ENCODE assay signal across 8 mouse cellular contexts in genomic region chr11:69073951-69074775, GRCm38 (mm10). TPM values are rescaled to one million over a fixed set of nuclear protein-coding genes. Genes with fewer than 3 reads are reported as not detected.
DNase-seq lines count a peak whose midpoint lies in the region; ATAC-seq and TF ChIP-seq lines count a peak whose summit lies in the region.

No protein-coding gene starts in this region.

- TF ChIP-seq CTCF in kidney, postnatal 0 days (IDR thresholded peaks at IDR 0.05; ENCODE audit: low read depth) = no peak
- no peak for TF ChIP-seq CTCF in cortical plate, adult 2 months (IDR thresholded peaks at IDR 0.05; ENCODE audit: extremely low read depth, insufficient read depth, low read length)
- TF ChIP-seq CTCF in hindbrain, postnatal 0 days (IDR thresholded peaks at IDR 0.05; ENCODE audit: low read depth) = no peak

- TF ChIP-seq POLR2A in cortical plate, adult 2 months (IDR thresholded peaks at IDR 0.05; ENCODE audit: extremely low read depth, insufficient read depth, low read length) = no peak

- no peak for DNase-seq in kidney, postnatal 0 days (ENCODE audit: low spot score)
- DNase-seq in kidney, adult 9 months = no peak
- DNase-seq in hindbrain, postnatal 0 days (ENCODE audit: low spot score) = no peak
- DNase-seq in thymus, postnatal 10 days (ENCODE audit: low spot score in 2 of 2) = no peak
- no peak for DNase-seq in cerebellum, adult 8-10 months
- DNase-seq in layer of hippocampus, adult 11-12 months (ENCODE audit: low spot score) = no peak

- H3K27ac ChIP-seq in kidney, postnatal 0 days = peak overlapping the region; percentile 80; the same call in 1 of the 2 replicates
- H3K27ac ChIP-seq in cortical plate, adult 2 months (ENCODE audit: insufficient read depth, low read length) = peak overlapping the region; percentile 58; the same call in 1 of the 2 replicates
- H3K27ac ChIP-seq in hindbrain, postnatal 0 days = peak overlapping the region; percentile 97; the same call in 1 of the 2 replicates
- H3K27ac ChIP-seq in neural tube, embryonic 12.5 days = no peak overlapping the region

- no peak for ATAC-seq in kidney, postnatal 0 days (replicated peaks; ENCODE audit: low FRiP score, low read depth)
- no peak for ATAC-seq in hindbrain, postnatal 0 days
- ATAC-seq in neural tube, embryonic 12.5 days (ENCODE audit: low FRiP score, low read depth) = no peak

- 39% methylated on average over 6 of the region's 6 CpGs for WGBS in kidney, postnatal 0 days
- WGBS in hindbrain, postnatal 0 days = 35% methylated on average over 6 of the region's 6 CpGs
- 36% methylated on average over 6 of the region's 6 CpGs for WGBS in neural tube, embryonic 12.5 days

- no peak overlapping the region for H3K4me3 ChIP-seq in kidney, postnatal 0 days (replicated peaks; ENCODE audit: low read depth, low read length)
- no peak overlapping the region for H3K4me3 ChIP-seq in cortical plate, adult 2 months (ENCODE audit: insufficient read depth, low read length)
- H3K4me3 ChIP-seq in hindbrain, postnatal 0 days (ENCODE audit: low read length) = no peak overlapping the region
- H3K4me3 ChIP-seq in neural tube, embryonic 12.5 days = no peak overlapping the region

- no peak overlapping the region for H3K4me2 ChIP-seq in kidney, postnatal 0 days (ENCODE audit: low read length)
- peak overlapping the region; percentile 61; the same call in 1 of the 2 replicates for H3K4me2 ChIP-seq in hindbrain, postnatal 0 days (ENCODE audit: low read depth, low read length)
- peak overlapping the region; percentile 61 for H3K4me2 ChIP-seq in neural tube, embryonic 12.5 days (replicated peaks)

- H3K9me3 ChIP-seq in kidney, postnatal 0 days (replicated peaks; ENCODE audit: low read length) = no peaks in the 10 kb centered on the region
- H3K9me3 ChIP-seq in hindbrain, postnatal 0 days (ENCODE audit: low read length) = no peaks in the 10 kb centered on the region
- H3K9me3 ChIP-seq in neural tube, embryonic 12.5 days = no peaks in the 10 kb centered on the region

- peaks cover 11% of the 10 kb centered on the region; the same call in 1 of the 2 replicates for H3K4me1 ChIP-seq in kidney, postnatal 0 days (replicated peaks; ENCODE audit: insufficient read depth, low read length)
- H3K4me1 ChIP-seq in cortical plate, adult 2 months (ENCODE audit: control insufficient read depth, insufficient read depth, low read length) = peaks cover 4% of the 10 kb centered on the region
- peaks cover 8% of the 10 kb centered on the region; the same call in 1 of the 2 replicates for H3K4me1 ChIP-seq in hindbrain, postnatal 0 days (ENCODE audit: insufficient read depth, low read length)
- H3K4me1 ChIP-seq in neural tube, embryonic 12.5 days = peaks cover 15% of the 10 kb centered on the region; the same call in 1 of the 2 replicates

- no peaks in the 10 kb centered on the region for H3K27me3 ChIP-seq in kidney, postnatal 0 days (ENCODE audit: insufficient read depth, low read length)
- H3K27me3 ChIP-seq in hindbrain, postnatal 0 days (ENCODE audit: insufficient read depth, low read length) = no peaks in the 10 kb centered on the region
- no peaks in the 10 kb centered on the region for H3K27me3 ChIP-seq in neural tube, embryonic 12.5 days (replicated peaks)

- no peak overlapping the region for H3K9ac ChIP-seq in kidney, postnatal 0 days (ENCODE audit: low read depth, low read length)
- 0 out of 2 replicates have a peak overlapping the region, but pooled peaks have one; percentile 17 for H3K9ac ChIP-seq in hindbrain, postnatal 0 days (replicated peaks; ENCODE audit: low read length)
- 0 out of 2 replicates have a peak overlapping the region, but pooled peaks have one; percentile 62 for H3K9ac ChIP-seq in neural tube, embryonic 12.5 days

- no peaks in the 10 kb centered on the region for H3K36me3 ChIP-seq in kidney, postnatal 0 days (ENCODE audit: insufficient read depth, low read length)
- H3K36me3 ChIP-seq in hindbrain, postnatal 0 days (ENCODE audit: insufficient read depth, low read length) = no peaks in the 10 kb centered on the region
- no peaks in the 10 kb centered on the region for H3K36me3 ChIP-seq in neural tube, embryonic 12.5 days

RNA-seq across cellular contexts. Expression of gene Tmem107, which starts 3.6 kb away (rescaled TPM):
- polyA plus RNA-seq in kidney, postnatal 0 days (2015; fragmentation: Nextera tagmentation; extraction: Ambion mirVana) = 60.8 and 61.3 TPM in 2 replicates
- 20.6 and 21.4 TPM in 2 replicates for polyA plus RNA-seq in cortical plate, adult 2 months (2012; rRNA removed)
- 68.9 and 135 TPM in 2 replicates for total RNA-seq in hindbrain, postnatal 0 days (2014; rRNA removed)
- polyA plus RNA-seq in hindbrain, postnatal 0 days (2015; fragmentation: Nextera tagmentation; extraction: Ambion mirVana) = 28.6 and 34.1 TPM in 2 replicates
- polyA plus RNA-seq in neural tube, embryonic 12.5 days (2016; fragmentation: Nextera tagmentation; extraction: Ambion mirVana) = 36.1 and 39.8 TPM in 2 replicates

RNA-seq across cellular contexts. Expression of gene Vamp2, which starts 14.1 kb away (rescaled TPM):
- polyA plus RNA-seq in kidney, postnatal 0 days (2015; fragmentation: Nextera tagmentation; extraction: Ambion mirVana) = 66.7 and 67.7 TPM in 2 replicates
- 1,153 and 1,156 TPM in 2 replicates for polyA plus RNA-seq in cortical plate, adult 2 months (2012; rRNA removed)
- 146 and 148 TPM in 2 replicates for total RNA-seq in hindbrain, postnatal 0 days (2014; rRNA removed)
- polyA plus RNA-seq in hindbrain, postnatal 0 days (2015; fragmentation: Nextera tagmentation; extraction: Ambion mirVana) = 417 and 489 TPM in 2 replicates
- polyA plus RNA-seq in neural tube, embryonic 12.5 days (2016; fragmentation: Nextera tagmentation; extraction: Ambion mirVana) = 149 and 174 TPM in 2 replicates

RNA-seq across cellular contexts. Expression of gene Borcs6, which starts 14.6 kb away (rescaled TPM):
- 11.9 and 13.3 TPM in 2 replicates for polyA plus RNA-seq in kidney, postnatal 0 days (2015; fragmentation: Nextera tagmentation; extraction: Ambion mirVana)
- polyA plus RNA-seq in cortical plate, adult 2 months (2012; rRNA removed) = 32.5 and 34.1 TPM in 2 replicates
- total RNA-seq in hindbrain, postnatal 0 days (2014; rRNA removed) = 25.4 and 40.8 TPM in 2 replicates
- 21.3 and 21.9 TPM in 2 replicates for polyA plus RNA-seq in hindbrain, postnatal 0 days (2015; fragmentation: Nextera tagmentation; extraction: Ambion mirVana)
- polyA plus RNA-seq in neural tube, embryonic 12.5 days (2016; fragmentation: Nextera tagmentation; extraction: Ambion mirVana) = 17.9 and 18.9 TPM in 2 replicates

RNA-seq across cellular contexts. Expression of gene Per1, which starts 20.9 kb away (rescaled TPM):
- polyA plus RNA-seq in kidney, postnatal 0 days (2015; fragmentation: Nextera tagmentation; extraction: Ambion mirVana) = 7.4 and 9.9 TPM in 2 replicates
- 48.3 and 57.6 TPM in 2 replicates for polyA plus RNA-seq in cortical plate, adult 2 months (2012; rRNA removed)
- total RNA-seq in hindbrain, postnatal 0 days (2014; rRNA removed) = 24.4 and 27.1 TPM in 2 replicates
- polyA plus RNA-seq in hindbrain, postnatal 0 days (2015; fragmentation: Nextera tagmentation; extraction: Ambion mirVana) = 11.9 and 15.9 TPM in 2 replicates
- 7.4 and 9.0 TPM in 2 replicates for polyA plus RNA-seq in neural tube, embryonic 12.5 days (2016; fragmentation: Nextera tagmentation; extraction: Ambion mirVana)

RNA-seq across cellular contexts. Expression of gene Aurkb, which starts 28.7 kb away (rescaled TPM):
- polyA plus RNA-seq in kidney, postnatal 0 days (2015; fragmentation: Nextera tagmentation; extraction: Ambion mirVana) = 49.3 and 61.1 TPM in 2 replicates
- polyA plus RNA-seq in cortical plate, adult 2 months (2012; rRNA removed) = 0.57 and 1.2 TPM in 2 replicates
- total RNA-seq in hindbrain, postnatal 0 days (2014; rRNA removed) = 15.9 and 21.6 TPM in 2 replicates
- 24.8 and 26.3 TPM in 2 replicates for polyA plus RNA-seq in hindbrain, postnatal 0 days (2015; fragmentation: Nextera tagmentation; extraction: Ambion mirVana)
- polyA plus RNA-seq in neural tube, embryonic 12.5 days (2016; fragmentation: Nextera tagmentation; extraction: Ambion mirVana) = 95.5 and 98.4 TPM in 2 replicates
